12 mouse cellular contexts compared by ENCODE assay signal in the genomic region with DNA sequence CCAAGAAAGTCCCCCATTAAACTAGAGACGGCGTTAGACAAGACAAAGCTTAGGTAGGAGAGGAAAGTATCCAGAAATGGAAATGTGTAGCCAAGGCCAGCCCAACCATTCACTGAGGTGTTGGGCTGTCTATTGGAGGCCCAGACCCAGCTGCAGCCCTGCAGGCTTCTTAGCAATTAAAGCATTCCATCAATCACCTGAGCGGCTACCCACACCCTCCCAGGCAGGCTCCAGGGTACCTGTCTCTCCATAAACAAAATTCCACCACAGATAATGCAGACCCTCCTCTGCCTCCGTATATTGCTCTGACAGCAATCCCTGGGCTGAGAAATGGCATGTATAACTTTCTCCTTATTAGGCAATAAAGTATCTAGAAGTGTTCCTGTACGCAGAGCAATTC.
"Had no signal": no experiment of that assay in that cellular context is flagged by ENCODE, and none has a peak within 500 bp of the region (broad histone marks: within the 10 kb centered on the region; RNA-seq: fewer than 3 reads in every experiment).

No protein-coding gene starts in this region.

- H3K9ac ChIP-seq: liver, embryonic 14.5 days; midbrain, embryonic 12.5 days had no signal

- ATAC-seq: midbrain, embryonic 16.5 days had no signal

- H3K4me2 ChIP-seq: midbrain, embryonic 12.5 days had no signal

- H3K36me3 ChIP-seq: midbrain, embryonic 12.5 days had no signal

- H3K4me3 ChIP-seq: layer of hippocampus, adult 2 months; midbrain, embryonic 12.5 days had no signal

- H3K27ac ChIP-seq: layer of hippocampus, adult 2 months; liver, embryonic 14.5 days; midbrain, embryonic 12.5 days had no signal

- H3K9me3 ChIP-seq: midbrain, embryonic 12.5 days had no signal

- H3K27me3 ChIP-seq: midbrain, embryonic 12.5 days had no signal

- H3K4me1 ChIP-seq: midbrain, embryonic 12.5 days had no signal

- DNase-seq: kidney, adult 18-20 months; kidney, postnatal 10 days; kidney, postnatal 4 days; left cerebral cortex, postnatal 4 days; lung, adult 18-20 months; right cerebral cortex, postnatal 14 days; thymus, adult 2 months; thymus, postnatal 25 days had no signal
